Mouse (Mus musculus) limb, embryonic 12.5 days (tissue): ENCODE results near the gene Rapgef4. TPM values are rescaled to one million over a fixed set of nuclear protein-coding genes. Genes with fewer than 3 reads are reported as not detected.
"Not testable (repeated sequence)": the region's sequence is repeated elsewhere in the genome, so short reads cannot be mapped to it uniquely, and the experiment has no call there.

ENCODE experiments used
- ATAC-seq: fragments of 200-750 bp; cut with Nextera tagmentation; 2 replicates; pipeline ENCODE4 v1.8.0; 2017; ENCODE audit warnings: low read depth, moderate TSS enrichment; ENCODE audit not compliant: insufficient number of reproducible peaks, insufficient read depth, low FRiP score, low TSS enrichment
- H3K27ac ChIP-seq: fragments of 300-500 bp; sonication (generic); 2 replicates; pipeline ENCODE4 v1.5.1; 2016; ENCODE audit warnings: mild to moderate bottlenecking, moderate library complexity
- H3K27me3 ChIP-seq: fragments of 300-500 bp; sonication (generic); 2 replicates; pipeline ENCODE4 v1.6.1; 2016; ENCODE audit warnings: mild to moderate bottlenecking, moderate library complexity
- H3K36me3 ChIP-seq: fragments of 300-500 bp; sonication (generic); 2 replicates; pipeline ENCODE4 v1.6.1; 2016; ENCODE audit warnings: mild to moderate bottlenecking, moderate library complexity
- H3K4me1 ChIP-seq: fragments of 300-500 bp; sonication (generic); replicated peaks from 2 replicates; pipeline ENCODE4 v1.6.1; 2016
- H3K4me2 ChIP-seq: fragments of 300-500 bp; sonication (generic); 2 replicates; pipeline ENCODE4 v1.6.1; 2016; ENCODE audit warnings: mild to moderate bottlenecking, moderate library complexity
- H3K4me3 ChIP-seq: fragments of 300-500 bp; sonication (generic); replicated peaks from 2 replicates; pipeline ENCODE4 v1.5.1; 2016; ENCODE audit warnings: mild to moderate bottlenecking
- H3K9ac ChIP-seq: fragments of 300-500 bp; sonication (generic); replicated peaks from 2 replicates; pipeline ENCODE4 v1.6.1; 2016; ENCODE audit warnings: mild to moderate bottlenecking, moderate library complexity
- H3K9me3 ChIP-seq: fragments of 300-500 bp; sonication (generic); 2 replicates; pipeline ENCODE4 v1.6.1; 2016; ENCODE audit warnings: mild to moderate bottlenecking, moderate library complexity
- WGBS: fragments of 180-500 bp; shearing (Covaris S2); methylation state at CpG from one replicate; pipeline ENCODE4 v1.1.7; 2016; 5-methylcytosine and 5-hydroxymethylcytosine counted together
- polyA plus RNA-seq: library from polyadenylated mRNA; unstranded; fragments of >200 nt; fragmentation: Nextera tagmentation; extraction: Ambion mirVana; gene quantifications from 2 replicates; pipeline ENCODE4 v1.2.1, GENCODE M21; 2016

The Rapgef4 gene
- polyA plus RNA-seq, 1 experiment from 2014 or later = 2.1 TPM

GRCm38 (mm10) chr2:72045659-72046058, 64.6 kb downstream of the Rapgef4 start:
- no peaks in the 10 kb centered on the region for H3K9me3 ChIP-seq
- no peaks in the 10 kb centered on the region for H3K27me3 ChIP-seq
- WGBS = 52% methylated on average over 11 of the region's 11 CpGs
- H3K27ac ChIP-seq = no peak overlapping the region
- H3K36me3 ChIP-seq = no peaks in the 10 kb centered on the region
- peaks cover 14% of the 10 kb centered on the region; the same call in 1 of the 2 replicates for H3K4me1 ChIP-seq
- ATAC-seq = no peak
- H3K9ac ChIP-seq = no peak overlapping the region
- no peak overlapping the region for H3K4me3 ChIP-seq
- peak overlapping the region; percentile 6; the same call in 1 of the 2 replicates for H3K4me2 ChIP-seq

GRCm38 (mm10) chr2:72050451-72050850, 69.4 kb downstream of the Rapgef4 start:
- Histone ChIP-seq H3K36me3 (no peaks in the 10 kb centered on the region), H3K4me3 (no peak overlapping the region), H3K27ac (no peak overlapping the region), H3K27me3 (no peaks in the 10 kb centered on the region), H3K4me2 (no peak overlapping the region), H3K9me3 (no peaks in the 10 kb centered on the region), H3K4me1 (peaks cover 15% of the 10 kb centered on the region; the same call in 1 of the 2 replicates), H3K9ac (no peak overlapping the region)
- WGBS = 58% methylated on average over 7 of the region's 7 CpGs
- no peak for ATAC-seq

DNA sequence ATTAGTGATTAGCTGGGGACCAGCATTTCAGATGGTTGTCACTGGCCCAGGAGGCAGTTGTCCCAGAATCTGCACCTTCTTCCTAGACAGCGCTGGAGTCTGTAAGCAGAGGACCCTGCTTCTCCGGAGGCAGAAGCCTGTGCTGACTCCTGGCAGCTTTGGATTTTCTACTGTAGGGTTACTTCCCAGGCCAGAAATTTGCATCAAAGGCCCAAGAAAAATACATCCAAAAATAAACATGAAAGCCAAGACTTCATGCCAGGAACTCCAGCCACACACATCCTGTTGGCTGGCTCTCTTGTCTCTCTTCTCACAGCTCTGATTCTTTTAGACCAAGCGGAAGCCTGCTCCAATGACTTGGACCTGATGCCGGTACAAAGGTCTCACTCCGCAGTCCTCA, 73.2 kb downstream of the Rapgef4 start:
- ATAC-seq = no peak
- H3K36me3 ChIP-seq = no peaks in the 10 kb centered on the region
- H3K27ac ChIP-seq = no peak overlapping the region
- peaks cover 21% of the 10 kb centered on the region; the same call in 1 of the 2 replicates for H3K4me1 ChIP-seq
- no peaks in the 10 kb centered on the region for H3K27me3 ChIP-seq
- H3K4me2 ChIP-seq = no peak overlapping the region
- H3K9me3 ChIP-seq = no peaks in the 10 kb centered on the region
- 84% methylated on average over 5 of the region's 5 CpGs for whole genome bisulfite sequencing
- no peak overlapping the region for H3K9ac ChIP-seq
- H3K4me3 ChIP-seq = no peak overlapping the region

DNA sequence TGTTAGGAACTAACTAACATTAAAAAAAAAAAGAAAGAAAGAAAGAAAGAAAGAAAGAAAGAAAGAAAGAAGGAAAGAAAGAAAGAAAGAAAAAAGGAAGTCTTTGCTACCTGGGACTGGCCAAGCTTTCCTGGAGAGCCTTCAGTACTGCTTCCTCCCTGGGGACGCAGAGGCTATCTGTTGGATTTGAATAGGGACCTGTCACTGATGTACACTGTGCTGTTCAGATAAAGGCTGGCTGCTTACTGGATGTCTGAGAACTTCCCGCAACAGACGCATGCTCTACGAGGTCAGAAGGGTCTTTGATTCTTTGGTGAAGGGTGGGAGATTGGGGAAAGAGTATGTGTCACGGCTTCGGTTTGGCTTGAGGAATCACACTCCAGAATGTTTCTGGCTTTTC, 73.7 kb downstream of the Rapgef4 start:
- Histone ChIP-seq H3K4me2 (no peak overlapping the region), H3K27me3 (no peaks in the 10 kb centered on the region), H3K4me3 (no peak overlapping the region), H3K4me1 (peaks cover 21% of the 10 kb centered on the region; the same call in 1 of the 2 replicates), H3K27ac (no peak overlapping the region), H3K36me3 (no peaks in the 10 kb centered on the region), H3K9ac (no peak overlapping the region), H3K9me3 (no peaks in the 10 kb centered on the region)
- ATAC-seq = no peak
- WGBS = 79% methylated on average over 6 of the region's 6 CpGs

- Histone ChIP-seq H3K4me1 (peaks cover 21% of the 10 kb centered on the region; the same call in 1 of the 2 replicates), H3K9ac (no peak overlapping the region), H3K27ac (peak overlapping the region; percentile 59; the same call in 1 of the 2 replicates), H3K4me2 (no peak overlapping the region), H3K36me3 (no peaks in the 10 kb centered on the region), H3K9me3 (no peaks in the 10 kb centered on the region), H3K27me3 (no peaks in the 10 kb centered on the region), H3K4me3 (no peak overlapping the region)
- 95% methylated on average over 5 of the region's 5 CpGs for WGBS
- ATAC-seq = no peak
Measured at GRCm38 (mm10) chr2:72055476-72055875, 74.4 kb downstream of the Rapgef4 start.

DNA sequence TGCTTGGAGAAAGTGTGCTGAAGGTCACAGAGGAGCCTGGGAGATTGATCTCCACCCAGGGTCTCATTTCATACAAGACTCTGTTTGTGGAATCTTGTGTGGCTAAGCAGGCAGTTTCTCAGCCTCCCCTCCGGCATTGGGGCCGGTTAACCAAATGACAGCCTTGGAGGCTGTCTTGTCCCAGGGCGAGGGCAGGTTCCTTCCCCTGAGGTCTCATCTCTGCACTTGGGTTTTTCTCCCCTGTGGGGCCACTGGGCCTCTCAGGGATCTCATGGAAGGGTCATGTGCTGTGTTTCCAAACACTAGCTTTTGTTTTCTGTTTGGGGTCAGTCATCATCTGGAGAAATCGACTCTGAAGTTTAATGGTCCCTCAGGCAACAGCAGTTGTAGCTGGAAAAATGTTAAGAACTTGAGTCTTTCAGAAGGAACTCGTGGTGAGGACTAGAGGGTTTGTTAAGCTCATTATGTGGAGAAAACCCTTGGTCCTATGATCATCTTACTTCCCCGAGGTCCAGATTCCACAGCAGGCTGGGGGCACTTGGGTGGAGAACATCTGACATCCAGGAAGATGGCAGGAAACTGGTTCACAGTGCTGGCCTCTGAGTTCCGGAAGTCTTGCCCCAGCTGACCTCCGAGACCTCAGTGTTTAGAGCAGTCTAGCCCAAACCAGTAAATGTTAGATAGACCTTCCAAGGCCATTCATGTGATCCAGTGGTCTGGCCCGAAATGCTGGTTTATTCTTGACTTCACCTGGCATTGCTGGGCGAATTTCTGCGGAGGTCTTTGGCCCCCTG, 75.2 kb downstream of the Rapgef4 start:
- H3K4me1 ChIP-seq = peaks cover 21% of the 10 kb centered on the region; the same call in 1 of the 2 replicates
- no peak overlapping the region for H3K4me3 ChIP-seq
- 67% methylated on average over 11 of the region's 11 CpGs for WGBS
- no peaks in the 10 kb centered on the region for H3K27me3 ChIP-seq
- H3K36me3 ChIP-seq = no peaks in the 10 kb centered on the region
- H3K27ac ChIP-seq = peak overlapping the region; percentile 59
- H3K9me3 ChIP-seq = no peaks in the 10 kb centered on the region
- no peak for ATAC-seq
- H3K9ac ChIP-seq = no peak overlapping the region
- no peak overlapping the region for H3K4me2 ChIP-seq

DNA sequence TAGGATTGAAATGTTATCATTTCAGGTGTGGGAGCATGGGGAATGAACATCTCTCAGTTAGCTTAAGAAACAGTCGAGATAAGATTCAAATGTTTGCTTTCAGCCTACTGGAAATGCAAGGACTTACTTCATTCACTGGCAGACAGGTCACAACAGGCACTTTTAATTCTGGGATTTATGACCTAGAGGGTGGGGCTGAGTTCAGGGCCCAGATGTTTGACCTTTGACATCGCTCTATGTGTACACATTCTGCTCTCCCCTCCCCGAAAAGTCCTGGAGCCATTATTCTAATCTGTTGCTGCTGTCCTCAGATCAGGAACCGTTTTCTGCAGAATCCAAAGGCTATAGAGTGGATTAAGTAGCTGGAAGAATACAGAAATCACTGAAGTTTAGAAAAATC, 81.9 kb downstream of the Rapgef4 start:
- H3K9me3 ChIP-seq = no peaks in the 10 kb centered on the region
- peaks cover 4% of the 10 kb centered on the region; the same call in 1 of the 2 replicates for H3K4me1 ChIP-seq
- no peak overlapping the region for H3K4me3 ChIP-seq
- H3K27me3 ChIP-seq = no peaks in the 10 kb centered on the region
- H3K36me3 ChIP-seq = no peaks in the 10 kb centered on the region
- H3K9ac ChIP-seq = no peak overlapping the region
- no peak for ATAC-seq
- 11% methylated on average over 4 of the region's 4 CpGs for WGBS
- no peak overlapping the region for H3K4me2 ChIP-seq
- H3K27ac ChIP-seq = no peak overlapping the region

DNA sequence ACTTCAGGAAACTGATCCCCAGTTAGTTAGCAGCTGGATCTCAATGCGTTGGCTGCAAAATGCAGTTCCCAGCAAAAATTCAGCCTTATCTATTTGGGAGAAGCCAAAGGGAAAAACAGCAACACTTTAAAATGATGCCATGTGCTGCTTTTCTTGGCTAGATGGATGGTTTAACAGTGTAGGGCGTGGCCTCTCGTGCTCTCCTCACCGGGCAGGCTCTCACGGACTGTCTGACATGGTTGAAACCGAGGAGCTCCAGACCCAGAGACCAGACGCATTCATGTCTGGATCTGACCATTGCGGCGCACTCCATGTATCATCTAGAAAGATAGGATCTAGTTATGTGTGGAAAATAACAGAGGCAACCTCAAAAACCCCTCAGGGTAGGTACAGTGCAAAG, 87.5 kb downstream of the Rapgef4 start:
- WGBS = 81% methylated on average over 9 of the region's 9 CpGs
- H3K4me3 ChIP-seq = no peak overlapping the region
- H3K27ac ChIP-seq = no peak overlapping the region
- no peak for ATAC-seq
- H3K4me2 ChIP-seq = no peak overlapping the region
- no peaks in the 10 kb centered on the region for H3K4me1 ChIP-seq
- no peaks in the 10 kb centered on the region for H3K9me3 ChIP-seq
- H3K9ac ChIP-seq = no peak overlapping the region
- no peaks in the 10 kb centered on the region for H3K27me3 ChIP-seq
- no peaks in the 10 kb centered on the region for H3K36me3 ChIP-seq

- no peak overlapping the region for H3K4me3 ChIP-seq
- H3K4me1 ChIP-seq = no peaks in the 10 kb centered on the region
- no peak overlapping the region for H3K27ac ChIP-seq
- no peaks in the 10 kb centered on the region for H3K27me3 ChIP-seq
- no peak for ATAC-seq
- no peak overlapping the region for H3K9ac ChIP-seq
- no peaks in the 10 kb centered on the region for H3K9me3 ChIP-seq
- WGBS = 67% methylated on average over 8 of the region's 8 CpGs
- H3K4me2 ChIP-seq = no peak overlapping the region
- no peaks in the 10 kb centered on the region for H3K36me3 ChIP-seq
Measured at GRCm38 (mm10) chr2:72070086-72070485, 89.0 kb downstream of the Rapgef4 start.

DNA sequence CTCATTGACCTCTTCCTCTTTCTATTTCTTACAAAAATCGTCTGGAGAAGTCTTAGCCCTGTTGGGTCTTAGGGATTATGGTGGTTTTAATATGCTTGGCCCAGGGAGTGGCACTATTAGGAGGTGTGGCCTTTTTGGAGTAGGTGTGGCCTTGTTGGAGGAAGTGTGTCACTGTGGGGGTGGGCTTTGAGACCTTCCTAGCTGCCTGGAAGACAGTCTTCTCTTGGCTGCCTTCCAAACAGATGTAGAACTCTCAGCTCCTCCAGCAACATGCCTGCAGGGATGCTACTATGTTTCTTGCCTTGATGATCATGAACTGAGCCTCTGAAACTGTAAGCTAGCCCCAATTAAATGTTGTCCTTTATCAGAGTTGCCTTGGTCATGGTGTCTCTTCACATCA, 92.1 kb downstream of the Rapgef4 start:
- not testable (repeated sequence) for H3K9me3 ChIP-seq, H3K4me1 ChIP-seq, H3K4me2 ChIP-seq, ATAC-seq, H3K9ac ChIP-seq, H3K27ac ChIP-seq, H3K36me3 ChIP-seq, H3K27me3 ChIP-seq, H3K4me3 ChIP-seq
- 44% methylated on average over 1 of the region's 1 CpGs for WGBS

DNA sequence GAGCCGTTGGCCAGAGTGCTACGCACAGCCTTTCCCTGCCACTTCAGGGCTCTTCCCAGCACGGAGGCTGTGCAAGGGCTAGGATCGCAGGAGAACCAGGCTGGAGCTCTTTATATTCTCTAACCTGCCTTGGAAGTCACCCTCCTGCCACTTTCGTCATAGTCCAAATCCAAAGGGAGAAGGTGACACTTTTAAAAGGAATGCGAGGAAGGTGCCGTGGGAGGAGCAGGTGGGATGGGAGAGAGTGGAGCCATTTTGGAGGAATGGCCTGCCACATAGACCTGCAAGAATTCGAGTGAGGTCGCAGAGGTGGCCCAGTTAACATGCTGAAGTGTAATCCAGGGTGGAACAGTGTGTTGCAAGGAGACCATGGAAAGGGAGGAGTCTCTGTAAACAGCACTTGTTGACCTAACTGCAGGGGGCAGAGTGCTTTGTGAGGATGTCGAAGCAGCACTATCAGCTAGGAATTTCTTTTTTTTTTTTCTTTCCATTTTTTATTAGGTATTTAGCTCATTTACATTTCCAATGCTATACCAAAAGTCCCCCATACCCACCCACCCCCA, 94.0 kb downstream of the Rapgef4 start:
- Histone ChIP-seq H3K9me3 (no peaks in the 10 kb centered on the region), H3K4me3 (no peak overlapping the region), H3K27ac (no peak overlapping the region), H3K36me3 (no peaks in the 10 kb centered on the region), H3K4me1 (no peaks in the 10 kb centered on the region), H3K4me2 (no peak overlapping the region), H3K9ac (no peak overlapping the region), H3K27me3 (no peaks in the 10 kb centered on the region)
- 81% methylated on average over 10 of the region's 10 CpGs for WGBS
- ATAC-seq = no peak
